Mouse (Mus musculus) bone marrow macrophage, adult 2 months (primary cell): ENCODE results near the gene Phka2.

ENCODE experiments used
- CTCF ChIP-seq: IDR thresholded peaks from 2 replicates; pipeline ENCODE4 v1.5.1; 2012; ENCODE audit warnings: low read depth, mild to moderate bottlenecking, low read length, moderate library complexity
- POLR2A ChIP-seq: IDR thresholded peaks from 2 replicates; pipeline ENCODE4 v1.6.1; 2012; ENCODE audit warnings: mild to moderate bottlenecking, low read depth, low read length, borderline replicate concordance

- TF ChIP-seq POLR2A = no peak
- no peak for TF ChIP-seq CTCF
Measured at GRCm38 (mm10) chrX:160598055-160598454, 96.1 kb downstream of the Phka2 start.
